Mouse (Mus musculus) kidney, postnatal 4 days (tissue): ENCODE measurements around the gene Hnrnpul1.
"Not testable (repeated sequence)": the region's sequence is repeated elsewhere in the genome, so short reads cannot be mapped to it uniquely, and the experiment has no call there.

Experiments used
- DNase-seq, 2 experiments: peaks; one replicate each; pipeline ENCODE4 v3.0.0; 2021; ENCODE audit warnings: mixed read lengths in 2 of 2

The Hnrnpul1 gene

DNA sequence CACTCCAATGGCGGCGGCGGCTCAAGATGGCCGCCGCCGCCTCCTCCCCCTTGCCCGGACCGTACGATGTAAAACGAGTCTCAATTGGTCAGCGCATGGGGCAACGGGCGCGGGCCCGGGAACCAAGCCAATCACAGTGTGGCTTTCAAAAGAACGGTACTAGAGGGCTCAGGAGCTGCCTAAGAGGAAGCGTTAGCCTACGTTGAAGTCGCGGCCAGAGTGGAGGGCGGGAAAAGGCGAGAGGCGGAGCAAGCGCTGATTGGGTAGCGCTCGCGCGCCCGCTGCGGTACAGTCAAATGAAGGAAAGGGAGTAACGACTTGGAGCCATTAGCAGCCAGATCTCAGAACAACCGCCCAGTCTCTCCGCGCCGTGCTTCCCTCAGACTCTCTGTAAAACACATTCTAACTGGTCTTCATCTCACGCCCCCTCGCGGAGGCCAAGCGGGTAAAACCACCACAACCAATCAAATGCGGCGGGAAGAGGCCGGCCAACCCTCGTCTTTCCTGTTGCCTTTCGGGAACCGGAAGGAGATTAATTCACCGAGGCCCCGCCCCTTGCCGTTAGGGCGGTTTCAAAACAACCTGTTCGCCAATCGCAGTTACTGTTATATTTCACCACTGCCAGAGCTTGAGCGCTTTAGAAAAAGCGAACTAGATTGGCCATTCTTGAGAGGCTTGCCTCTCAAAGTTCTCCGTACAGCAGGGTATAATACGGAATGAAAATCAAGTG is at the start of gene Hnrnpul1:
Gene Hnrnpul1 (minus strand): TSS at position 20 of the 730 bp plus-strand sequence.
- peak; percentile 98 to 99 for DNase-seq

DNA sequence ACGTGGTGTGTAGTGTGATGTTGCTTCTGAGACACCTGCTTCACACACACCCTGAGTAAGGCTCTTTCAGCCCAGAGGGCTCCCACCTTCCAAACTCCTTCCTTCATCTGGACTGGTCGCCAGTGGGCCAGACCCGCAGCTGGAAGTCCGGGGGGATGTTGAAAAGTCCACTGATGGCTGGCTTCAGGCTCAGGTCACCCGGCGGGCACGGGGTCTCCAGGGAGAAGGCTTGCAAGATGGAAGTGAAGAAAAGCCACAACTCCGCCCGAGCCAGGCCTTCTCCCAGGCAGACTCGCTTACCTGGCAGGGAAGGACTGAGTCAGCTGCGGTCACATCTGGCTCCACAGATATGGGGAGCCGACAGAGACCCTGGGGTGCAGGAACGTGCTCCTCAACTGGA is 48.9 kb upstream of the Hnrnpul1 start:
- no peak for DNase-seq

DNA sequence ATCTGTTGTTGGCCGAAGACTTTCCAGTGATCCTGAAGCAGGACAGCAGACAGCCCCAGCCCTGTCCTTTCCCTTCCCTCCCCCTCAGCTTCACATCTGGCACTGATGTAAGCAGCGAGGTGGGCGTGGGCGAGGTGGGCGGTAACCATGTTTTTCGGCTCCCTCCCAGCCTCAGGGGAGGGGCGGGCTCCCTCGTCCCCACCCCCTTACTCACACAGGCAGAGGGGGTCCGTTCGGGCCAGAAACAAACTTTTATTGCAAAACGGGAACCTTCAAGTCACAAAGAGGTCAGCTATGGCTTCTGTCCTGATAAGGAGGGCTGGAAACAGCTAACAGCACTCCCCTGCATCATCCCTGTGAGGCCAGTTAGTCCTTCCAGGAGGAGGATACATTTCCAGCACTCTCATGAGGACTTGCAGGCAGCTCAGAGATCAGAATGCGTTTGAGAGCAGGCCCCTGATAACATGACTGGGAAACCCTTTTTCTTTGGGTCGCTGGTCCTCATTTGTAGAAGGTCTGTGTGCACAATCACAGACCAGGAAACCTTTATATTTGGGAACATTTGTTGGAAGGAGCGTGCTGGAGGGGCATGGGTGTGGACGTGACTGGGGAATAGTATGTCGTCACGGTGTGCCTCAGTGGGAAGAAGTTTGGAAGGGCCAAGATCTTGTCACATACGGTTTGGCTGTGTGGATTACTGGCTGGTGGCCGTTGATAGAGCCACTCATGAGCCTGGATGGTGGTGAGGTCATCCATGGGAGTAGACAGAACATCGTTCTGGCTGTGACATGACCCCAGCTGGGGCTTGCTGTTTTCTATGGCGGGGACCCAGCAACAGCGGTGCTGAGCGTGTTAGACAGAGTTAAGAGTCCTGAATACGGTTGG is 47.9 kb upstream of the Hnrnpul1 start:
- DNase-seq = peak; percentile 86 to 92

DNA sequence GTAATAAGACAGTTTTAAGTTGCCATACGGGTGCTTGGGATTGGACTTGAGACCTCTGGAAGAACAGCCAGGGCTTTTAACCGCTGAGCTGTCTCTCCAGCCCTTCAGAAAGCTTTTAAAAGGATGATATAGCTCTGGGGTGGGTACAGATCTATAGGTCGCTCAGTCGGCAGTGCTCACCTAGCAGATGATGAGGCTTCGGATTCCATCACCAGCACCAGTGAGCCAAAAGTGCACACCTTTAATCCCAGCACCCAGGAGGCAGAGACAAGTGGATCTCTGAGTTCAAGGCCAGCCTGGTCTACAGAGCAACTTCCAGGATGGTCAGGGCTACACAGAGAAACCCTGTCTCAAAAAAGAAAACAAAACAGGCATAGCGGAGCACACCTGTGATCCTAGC is 46.5 kb upstream of the Hnrnpul1 start:
- DNase-seq = no peak

DNA sequence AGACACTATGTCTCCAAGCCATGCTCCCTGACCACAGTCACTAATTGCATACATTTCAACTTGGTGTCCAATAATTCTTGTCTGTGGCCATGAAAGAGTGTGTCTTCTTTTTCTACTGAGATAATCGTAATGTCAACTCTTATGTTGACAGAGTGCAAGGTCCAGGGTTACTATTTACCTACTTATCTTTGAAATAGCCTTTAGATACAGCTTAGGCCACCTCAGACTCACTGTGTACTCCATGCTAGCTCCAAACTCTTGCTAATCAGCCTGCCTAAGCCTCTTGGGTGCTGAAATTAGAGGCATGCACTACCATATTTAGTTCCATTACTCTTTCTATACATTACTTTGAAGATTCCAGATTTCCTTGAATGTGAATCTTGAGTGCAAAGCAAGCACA is 44.8 kb upstream of the Hnrnpul1 start:
- DNase-seq = no peak

DNA sequence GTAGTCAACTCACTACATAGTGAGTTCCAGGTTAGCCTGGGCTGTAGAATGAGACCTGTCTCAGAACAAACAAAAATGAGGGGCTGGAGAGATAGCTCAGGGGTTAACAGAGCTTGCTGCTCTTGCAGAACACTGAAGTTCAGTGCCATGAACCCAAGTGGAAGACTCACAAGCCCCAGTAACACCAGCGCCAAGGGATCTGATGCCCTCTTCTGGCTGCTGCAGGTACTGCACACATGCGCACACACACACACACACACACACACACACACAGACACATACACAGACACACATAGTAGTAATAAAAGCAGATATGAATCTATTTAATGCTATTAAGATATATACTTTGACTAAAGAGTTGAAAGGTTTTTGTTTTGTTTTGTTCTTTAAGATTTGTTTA is 44.0 kb upstream of the Hnrnpul1 start:
- no peak for DNase-seq

DNA sequence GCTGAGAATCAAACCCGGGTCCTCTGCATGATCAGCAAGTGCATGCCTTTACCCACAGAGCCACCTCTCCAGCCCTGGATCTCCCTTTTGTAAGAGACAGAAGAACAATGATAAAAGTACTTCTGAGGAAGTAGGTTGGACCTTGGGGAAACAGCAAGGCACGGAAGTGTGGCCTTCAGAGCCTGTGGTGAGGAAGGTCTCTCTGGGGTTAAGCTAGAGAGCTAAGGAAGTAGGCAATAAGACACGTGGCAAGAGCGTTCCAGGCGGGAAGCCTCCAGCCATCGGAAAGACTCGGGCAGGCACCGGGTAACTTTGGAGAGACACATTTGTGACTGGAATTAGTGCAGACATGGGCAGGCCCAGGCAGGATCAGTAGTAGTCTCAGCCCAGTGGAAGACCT is 40.2 kb upstream of the Hnrnpul1 start:
- DNase-seq = no peak

DNA sequence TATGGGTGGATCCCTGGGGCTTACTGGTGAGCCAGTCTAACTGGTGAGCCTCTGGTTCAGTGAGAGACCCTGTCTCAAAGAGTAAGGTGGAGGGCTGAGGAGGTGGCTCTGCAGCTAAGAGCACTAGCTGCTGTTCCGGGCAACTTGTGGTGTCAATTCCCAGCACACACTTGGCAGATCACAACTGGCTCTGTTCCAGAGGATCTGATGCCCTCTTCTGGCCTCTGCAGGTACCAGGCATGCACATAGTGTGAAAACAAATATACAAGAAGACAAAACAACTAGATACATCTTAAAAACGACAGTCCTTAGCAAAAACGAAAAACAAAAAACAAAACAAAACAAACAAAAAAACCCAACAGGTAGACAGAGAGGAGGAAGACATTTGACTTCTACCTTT is 39.1 kb upstream of the Hnrnpul1 start:
- peak; percentile 64 to 71 for DNase-seq

DNA sequence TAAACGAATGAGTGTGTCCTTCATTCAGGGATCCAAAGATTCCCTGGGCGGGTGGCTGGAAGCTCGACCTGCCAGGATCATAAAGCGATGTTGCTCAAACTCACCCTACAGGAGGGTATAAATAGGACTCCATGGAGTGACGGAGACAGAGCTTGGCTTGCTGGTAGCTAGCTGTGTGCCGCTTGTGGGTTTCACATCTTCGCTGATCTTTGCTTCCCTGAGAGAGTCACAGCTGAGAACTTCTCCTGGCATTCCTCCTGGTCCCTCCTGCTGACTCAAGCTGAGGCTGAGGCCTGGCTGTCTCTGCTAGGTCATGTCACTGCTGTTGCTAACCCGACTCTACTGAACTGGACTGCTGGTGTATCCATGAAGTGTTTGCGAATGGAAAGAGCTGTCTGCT is 38.4 kb upstream of the Hnrnpul1 start:
- not testable (repeated sequence) for DNase-seq

DNA sequence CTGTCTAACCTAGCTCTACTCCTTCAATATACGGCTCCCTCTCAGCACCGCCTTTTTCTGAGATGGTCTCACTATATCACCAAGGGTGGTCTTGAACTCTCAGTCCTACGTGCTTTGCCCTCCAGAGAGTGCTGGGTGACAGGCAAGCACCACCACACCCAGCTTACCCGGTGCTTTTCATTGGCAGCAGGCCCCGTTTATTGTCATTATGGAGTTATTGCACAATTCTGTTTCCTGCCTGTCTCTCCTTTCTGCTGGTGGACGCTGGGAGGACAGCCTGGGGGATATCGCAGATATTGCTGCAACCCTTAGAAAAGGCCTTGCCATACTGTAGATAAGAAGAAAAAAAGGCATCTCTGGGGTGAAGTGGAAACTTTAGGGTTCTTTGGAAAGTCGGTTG is 36.1 kb upstream of the Hnrnpul1 start:
- DNase-seq = no peak

DNA sequence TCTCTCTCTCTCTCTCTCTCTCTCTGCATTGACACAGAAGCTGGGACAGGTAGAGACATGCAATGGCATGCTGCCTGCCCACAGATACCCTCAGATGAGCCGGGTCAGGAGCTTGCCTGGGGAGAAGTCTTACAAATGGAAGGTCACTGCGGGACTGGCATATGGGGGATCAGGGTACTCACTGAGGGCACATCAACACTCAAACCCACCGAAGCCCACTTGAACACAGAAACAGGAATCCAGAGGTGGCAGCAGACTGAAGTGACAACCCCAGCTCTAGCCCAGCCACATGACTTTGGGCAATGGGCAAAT is 34.5 kb upstream of the Hnrnpul1 start:
- DNase-seq = no peak

DNA sequence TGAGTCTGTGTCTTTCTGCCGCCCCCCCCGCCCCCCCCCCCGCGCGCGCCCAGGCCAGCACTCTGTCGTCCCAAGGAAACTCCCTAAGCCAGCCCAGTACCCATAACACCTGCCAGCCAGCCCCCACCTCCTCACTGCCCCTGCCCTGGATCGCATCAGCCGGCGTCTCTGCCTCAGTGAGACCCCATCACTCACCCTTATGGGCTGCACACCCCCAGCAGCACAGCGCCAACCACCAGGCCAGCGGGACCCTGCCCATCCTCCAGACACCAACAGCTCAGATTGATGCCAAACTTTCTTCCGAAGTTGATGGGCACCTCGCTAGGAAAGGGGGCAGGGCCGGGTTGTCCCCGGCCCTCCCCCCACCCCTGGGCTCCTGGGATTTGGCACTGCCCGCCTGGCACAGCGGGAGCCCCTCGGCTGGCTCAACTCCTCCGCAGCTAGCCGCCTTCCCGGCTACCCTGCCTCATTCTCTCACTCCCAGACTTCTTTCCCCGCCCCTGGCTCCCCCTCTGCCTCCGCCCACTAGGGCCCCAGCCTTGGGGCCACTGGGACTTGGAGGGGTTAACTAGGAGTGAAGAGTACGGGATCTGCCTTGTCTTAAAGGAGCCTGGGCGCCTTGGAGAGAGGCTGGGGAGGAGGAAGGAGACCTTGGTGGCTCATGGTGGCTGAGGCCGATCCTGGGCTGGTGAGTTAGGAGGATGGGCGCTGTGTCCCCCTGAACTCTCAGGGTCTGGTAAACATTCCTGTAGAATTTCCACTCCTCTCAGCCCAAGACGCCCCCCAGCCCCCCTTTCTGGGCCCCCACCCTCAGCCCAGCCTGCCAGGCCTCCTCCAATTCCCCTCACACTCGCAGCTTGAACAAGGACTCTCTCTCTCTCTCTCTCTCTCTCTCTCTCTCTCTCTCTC is 33.9 kb upstream of the Hnrnpul1 start, which contains the start of gene Axl:
Gene Axl (minus strand): TSS at position 486 of the 909 bp plus-strand sequence.
- DNase-seq = peak; percentile 84 to 88

DNA sequence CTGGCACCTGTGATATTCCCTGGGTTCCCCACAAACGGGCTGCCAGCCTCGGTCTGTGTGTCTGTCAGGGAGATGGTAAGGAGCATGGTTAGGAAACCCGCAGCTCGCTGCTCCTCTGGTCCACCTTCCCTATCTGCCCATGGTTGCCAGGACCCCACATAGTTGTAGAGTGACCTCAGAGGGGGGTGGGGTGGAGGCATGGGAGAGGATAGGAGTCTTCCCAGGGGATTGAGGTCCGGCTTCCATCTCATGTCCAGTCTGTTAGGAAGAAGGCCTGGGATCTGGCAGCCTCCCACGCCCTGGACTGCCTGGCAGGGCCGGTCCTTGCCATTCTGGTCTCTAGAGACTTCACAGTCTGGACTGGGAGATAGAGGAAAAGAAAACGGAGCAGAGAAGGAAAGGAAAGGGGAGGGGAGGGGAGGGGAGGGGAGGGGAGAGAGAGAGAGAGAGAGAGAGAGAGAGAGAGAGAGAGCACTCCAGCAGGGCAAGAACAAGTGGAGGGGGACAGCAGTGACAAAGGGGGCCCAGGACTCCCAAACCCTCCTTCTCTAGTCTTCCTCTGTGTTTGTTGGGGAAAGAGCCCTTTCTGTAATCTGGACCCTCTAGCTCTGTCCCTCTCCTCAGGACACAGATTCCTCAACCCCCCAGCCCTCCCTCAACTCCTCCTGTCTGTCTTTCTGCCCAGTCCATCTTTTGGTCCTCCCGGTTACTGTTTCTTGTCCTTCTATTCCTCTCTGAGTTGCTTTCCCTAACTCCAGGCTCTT is 33.1 kb upstream of the Hnrnpul1 start:
- peak; percentile 43 to 54 for DNase-seq

DNA sequence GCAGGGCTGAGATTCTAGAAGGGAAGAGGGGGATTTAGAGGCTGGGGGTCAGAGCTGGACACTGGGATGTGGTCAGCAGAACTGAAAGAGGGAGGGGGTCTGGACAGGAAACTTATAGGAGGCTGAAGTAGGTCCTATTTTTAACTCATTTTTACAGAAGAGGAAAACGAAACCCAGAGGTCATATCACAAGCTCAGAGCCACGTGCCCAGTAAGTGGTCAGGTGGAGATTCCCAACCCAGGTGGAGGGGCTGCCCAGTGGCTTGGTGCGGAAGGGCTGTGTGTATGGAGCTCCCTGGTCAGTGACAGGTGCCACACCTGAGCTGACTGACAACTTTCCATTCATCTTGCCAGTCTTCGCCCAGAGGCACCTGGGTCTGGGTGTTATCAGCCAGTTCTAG is 32.4 kb upstream of the Hnrnpul1 start:
- DNase-seq = no peak

DNA sequence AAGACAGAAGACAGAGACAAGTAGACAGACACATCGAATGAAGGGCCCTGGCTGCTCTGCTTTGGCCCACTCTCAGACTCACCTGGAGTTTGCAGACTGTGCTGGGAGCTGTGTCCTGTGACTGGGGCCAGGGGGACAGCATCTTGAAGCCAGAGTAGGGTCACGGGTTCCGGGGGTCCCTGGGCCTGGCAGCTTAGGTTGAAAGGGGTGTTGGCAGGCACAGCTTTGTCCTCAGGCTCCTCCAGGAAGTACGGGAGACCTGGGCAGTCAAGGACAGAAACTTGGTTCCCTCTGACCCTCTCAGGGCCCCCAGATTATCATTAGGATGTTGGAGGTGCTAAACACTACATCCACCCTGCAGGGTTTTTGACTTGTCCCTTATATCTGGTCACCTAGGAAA is 31.2 kb upstream of the Hnrnpul1 start:
- DNase-seq = no peak

DNA sequence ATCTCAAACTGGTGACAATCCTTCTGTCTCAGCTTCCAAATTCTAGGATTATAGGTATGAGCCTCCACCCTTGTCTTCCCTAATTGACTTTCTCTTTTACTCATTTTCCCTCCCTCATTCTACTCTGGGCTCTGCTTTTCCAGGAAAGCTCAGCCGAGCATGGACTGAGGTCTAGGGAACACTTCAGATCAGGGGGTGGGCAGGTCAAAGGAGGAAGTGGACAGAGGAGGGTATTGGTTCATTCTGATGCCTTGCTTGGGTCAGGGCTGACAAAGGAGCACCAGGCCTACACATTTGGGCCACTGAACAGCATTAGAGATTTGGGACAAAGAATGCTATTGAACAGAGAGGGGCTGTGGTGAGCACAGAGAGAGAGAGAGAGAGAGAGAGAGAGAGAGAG is 30.3 kb upstream of the Hnrnpul1 start:
- no peak for DNase-seq

DNA sequence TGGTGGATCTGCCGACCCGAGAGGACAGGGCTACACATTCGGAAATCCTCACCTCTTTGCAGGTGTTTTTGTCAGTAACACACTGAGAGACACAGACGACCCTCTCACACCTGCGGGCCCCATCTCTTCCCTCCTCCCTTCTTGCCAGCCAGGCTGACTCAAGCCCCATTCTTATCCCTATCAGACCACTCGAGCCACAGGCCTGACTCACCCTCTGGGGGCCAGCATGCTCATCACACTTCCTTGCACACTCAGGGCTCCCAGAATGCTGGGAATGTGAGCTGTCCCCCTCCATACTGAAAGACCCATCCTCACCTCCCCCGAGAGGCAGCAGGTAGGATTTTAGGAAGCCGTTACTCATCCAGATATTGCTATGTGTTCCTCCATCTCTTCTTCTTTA is 29.2 kb upstream of the Hnrnpul1 start:
- no peak for DNase-seq

DNA sequence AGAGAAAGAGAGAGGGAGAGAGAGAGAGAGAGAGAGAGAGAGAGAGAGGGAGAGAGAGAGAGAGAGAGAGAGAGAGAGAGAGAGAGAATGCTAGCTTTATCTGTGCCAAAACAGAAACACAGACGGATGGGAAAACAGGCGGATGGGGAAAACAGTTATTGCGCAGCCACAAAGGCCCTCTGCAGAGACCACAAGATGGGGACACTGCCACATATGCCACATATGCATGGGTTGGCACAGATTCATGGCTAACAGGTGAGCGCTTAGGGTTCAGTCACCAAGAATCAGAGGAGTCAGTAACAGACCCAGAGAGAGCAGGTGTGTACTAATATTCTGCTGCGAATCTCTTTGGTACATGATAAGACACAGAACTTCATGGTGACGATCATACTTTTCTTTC is 28.2 kb upstream of the Hnrnpul1 start:
- no peak for DNase-seq

DNA sequence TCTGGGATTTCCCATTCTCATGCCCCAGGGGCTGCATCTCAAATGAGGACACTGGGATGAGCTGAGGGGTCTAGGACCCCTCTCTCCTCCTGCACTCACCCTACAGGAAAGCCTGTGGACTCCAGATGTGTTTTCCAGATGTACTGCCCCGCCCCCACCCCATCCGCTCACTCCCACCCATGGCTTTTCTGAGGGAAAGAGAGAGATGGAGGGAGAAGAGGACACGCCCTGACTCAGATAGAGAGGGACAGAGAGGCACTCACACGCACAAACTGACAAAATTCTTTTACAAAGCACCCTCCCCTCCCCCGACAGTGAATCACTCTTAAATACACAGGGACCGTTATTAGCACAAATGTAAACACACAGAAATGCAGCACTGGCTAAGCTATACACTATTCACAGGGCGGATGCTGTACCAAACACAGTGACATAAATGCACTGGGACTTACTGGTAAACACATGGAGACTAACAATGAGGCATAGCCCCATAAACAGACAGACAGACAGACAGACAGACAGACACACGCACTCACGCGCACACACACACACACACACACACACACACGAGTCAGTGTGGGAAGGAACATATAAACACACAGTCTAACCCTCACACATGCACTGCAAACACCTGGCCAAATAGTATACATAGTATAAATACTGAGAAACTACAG is 27.5 kb upstream of the Hnrnpul1 start:
- DNase-seq = peak in 1 of 2 experiments; percentile 50

DNA sequence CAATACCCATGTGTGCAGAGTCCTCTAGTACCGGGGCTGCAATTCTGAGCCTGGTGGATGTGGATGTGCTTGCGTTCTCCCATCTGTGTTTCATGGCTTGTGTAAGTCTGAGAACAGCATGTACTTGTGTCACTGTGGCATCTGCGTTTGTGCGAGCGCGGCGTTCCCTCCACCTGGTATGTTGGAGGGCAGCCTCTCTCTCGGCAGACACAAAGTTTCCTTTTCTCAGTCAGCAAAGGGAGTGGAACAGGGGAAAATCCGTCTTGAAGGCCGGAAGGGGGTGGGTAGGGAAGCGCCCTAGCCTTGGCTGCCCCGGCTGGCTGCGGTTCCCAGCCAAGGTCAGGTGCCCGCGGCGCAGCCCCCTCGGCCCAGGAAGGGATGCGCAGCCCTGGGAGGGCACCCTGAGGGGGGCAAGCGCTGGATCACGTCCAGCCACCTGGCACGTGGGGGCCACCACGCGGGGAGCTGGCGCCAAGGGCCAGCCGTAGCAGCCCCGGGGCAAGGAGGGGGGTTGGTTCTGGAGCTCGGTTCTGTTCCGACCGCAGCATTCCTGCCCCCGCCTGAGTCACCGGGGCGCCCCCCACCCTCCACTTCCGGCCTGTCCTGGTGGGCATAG is 26.9 kb upstream of the Hnrnpul1 start:
- DNase-seq = peak; percentile 61 to 68

DNA sequence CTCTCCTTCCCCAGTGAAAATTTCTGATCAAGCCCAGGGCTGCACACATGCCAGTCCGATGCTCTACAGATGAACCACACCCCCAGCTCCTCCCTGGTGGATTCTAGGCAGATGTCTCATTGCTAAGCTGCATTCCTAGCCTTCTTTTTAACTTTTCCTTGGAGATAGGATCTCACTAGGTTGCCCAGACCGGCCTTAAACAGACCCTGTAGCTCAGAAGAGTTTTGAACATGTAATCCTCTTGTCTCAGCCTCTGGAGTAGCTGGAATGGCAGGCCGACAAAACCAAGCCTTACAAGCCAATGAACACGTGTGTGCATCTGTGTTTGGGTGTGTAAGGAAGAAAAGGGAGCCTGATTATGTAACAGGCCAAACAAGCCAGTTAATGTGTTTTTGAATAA is 26.2 kb upstream of the Hnrnpul1 start:
- DNase-seq = no peak
